Mouse (Mus musculus) lung, embryonic 15.5 days (tissue): Measurements from ENCODE around the gene Aifm1. TPM values are rescaled to one million over a fixed set of nuclear protein-coding genes. Genes with fewer than 3 reads are reported as not detected.

Source experiments
- ATAC-seq: fragments of 200-750 bp; cut with Nextera tagmentation; 2 replicates; pipeline ENCODE4 v1.8.0; 2017; ENCODE audit warnings: moderate number of reproducible peaks, borderline replicate concordance; ENCODE audit not compliant: low FRiP score, low TSS enrichment; ENCODE audit errors: extremely low read depth
- H3K27ac ChIP-seq: fragments of 300-500 bp; sonication (generic); 2 replicates; pipeline ENCODE4 v1.5.1; 2015; ENCODE audit warnings: moderate library complexity, mild to moderate bottlenecking, inconsistent platforms
- H3K27me3 ChIP-seq: fragments of 300-500 bp; sonication (generic); 2 replicates; pipeline ENCODE4 v1.6.1; 2015; ENCODE audit warnings: inconsistent platforms
- H3K36me3 ChIP-seq: fragments of 300-500 bp; sonication (generic); 2 replicates; pipeline ENCODE4 v1.6.1; 2015; ENCODE audit warnings: inconsistent platforms
- H3K4me1 ChIP-seq: fragments of 300-500 bp; sonication (generic); 2 replicates; pipeline ENCODE4 v1.6.1; 2015; ENCODE audit warnings: inconsistent platforms
- H3K4me2 ChIP-seq: fragments of 300-500 bp; sonication (generic); 2 replicates; pipeline ENCODE4 v1.6.1; 2015; ENCODE audit warnings: inconsistent platforms, mild to moderate bottlenecking, moderate library complexity
- H3K4me3 ChIP-seq: fragments of 300-500 bp; sonication (generic); 2 replicates; pipeline ENCODE4 v1.5.1; 2015; ENCODE audit warnings: mild to moderate bottlenecking, inconsistent platforms
- H3K9ac ChIP-seq: fragments of 300-500 bp; sonication (generic); 2 replicates; pipeline ENCODE4 v1.6.1; 2015; ENCODE audit warnings: inconsistent platforms
- H3K9me3 ChIP-seq: fragments of 300-500 bp; sonication (generic); 2 replicates; pipeline ENCODE4 v1.6.1; 2016; ENCODE audit warnings: inconsistent platforms
- WGBS: fragments of 180-500 bp; shearing (Covaris S2); methylation state at CpG from one replicate; pipeline ENCODE4 v1.1.7; 2015; 5-methylcytosine and 5-hydroxymethylcytosine counted together
- polyA plus RNA-seq: library from polyadenylated mRNA; unstranded; fragments of >200 nt; fragmentation: Nextera tagmentation; extraction: Ambion mirVana; gene quantifications from 2 replicates; pipeline ENCODE4 v1.2.1, GENCODE M21; 2015

Gene Aifm1
- polyA plus RNA-seq, 1 experiment from 2014 or later: 66.2 TPM

DNA sequence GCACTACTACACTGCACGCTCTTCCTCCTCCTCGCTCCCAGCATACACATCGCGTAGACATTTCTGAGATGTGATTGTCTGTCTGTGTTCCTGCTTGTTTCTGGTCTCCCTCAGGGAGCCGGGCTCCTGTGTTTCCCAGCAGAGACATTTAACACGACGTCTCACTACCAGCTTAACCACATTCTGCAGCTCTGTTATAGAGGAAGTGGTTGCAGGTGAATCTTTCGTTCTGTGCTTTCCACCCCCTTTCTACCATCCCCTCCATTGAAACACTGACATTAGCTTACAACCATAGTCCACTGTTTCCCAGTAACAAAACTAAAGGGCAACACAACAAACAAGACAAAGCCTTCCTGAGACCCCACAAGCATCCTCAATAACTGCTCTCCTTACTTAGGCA is 19.6 kb downstream of the Aifm1 start:
- no peak overlapping the region for H3K4me3 ChIP-seq
- no peak overlapping the region for H3K4me2 ChIP-seq
- 94% methylated on average over 8 of the region's 8 CpGs for WGBS
- H3K27ac ChIP-seq: no peak overlapping the region
- H3K36me3 ChIP-seq: 0 out of 2 replicates have a peak, but pooled peaks cover 3% of the 10 kb centered on the region
- no peaks in the 10 kb centered on the region for H3K27me3 ChIP-seq
- H3K9ac ChIP-seq: no peak overlapping the region
- H3K9me3 ChIP-seq: no peaks in the 10 kb centered on the region
- no peak for ATAC-seq
- H3K4me1 ChIP-seq: no peaks in the 10 kb centered on the region

DNA sequence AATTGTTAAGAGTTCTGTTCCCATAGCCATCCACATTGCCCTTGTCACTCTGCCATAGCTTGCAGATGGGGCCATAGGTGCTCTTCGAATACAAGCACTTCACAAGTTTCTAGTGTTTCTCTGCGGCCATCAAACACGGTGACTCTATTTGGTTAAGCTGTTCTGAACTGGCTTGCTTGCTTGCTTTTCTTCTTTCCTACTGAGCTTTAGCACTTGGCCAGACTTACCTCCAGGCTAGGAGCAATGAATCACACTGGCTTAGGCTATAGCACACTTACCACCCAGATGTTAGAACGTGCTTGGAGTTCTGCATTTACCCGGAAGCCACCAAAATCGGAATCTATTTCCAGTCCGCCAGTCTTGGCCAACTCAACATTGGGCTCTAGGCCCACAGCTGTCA is 31.7 kb downstream of the Aifm1 start:
- no peak for ATAC-seq
- Histone ChIP-seq H3K9ac (no peak overlapping the region), H3K27me3 (no peaks in the 10 kb centered on the region; the same call in 1 of the 2 replicates), H3K36me3 (peaks cover 5% of the 10 kb centered on the region; the same call in 1 of the 2 replicates), H3K4me2 (no peak overlapping the region), H3K27ac (no peak overlapping the region), H3K4me1 (no peaks in the 10 kb centered on the region), H3K9me3 (no peaks in the 10 kb centered on the region), H3K4me3 (no peak overlapping the region)
- 75% methylated on average over 7 of the region's 7 CpGs for WGBS

DNA sequence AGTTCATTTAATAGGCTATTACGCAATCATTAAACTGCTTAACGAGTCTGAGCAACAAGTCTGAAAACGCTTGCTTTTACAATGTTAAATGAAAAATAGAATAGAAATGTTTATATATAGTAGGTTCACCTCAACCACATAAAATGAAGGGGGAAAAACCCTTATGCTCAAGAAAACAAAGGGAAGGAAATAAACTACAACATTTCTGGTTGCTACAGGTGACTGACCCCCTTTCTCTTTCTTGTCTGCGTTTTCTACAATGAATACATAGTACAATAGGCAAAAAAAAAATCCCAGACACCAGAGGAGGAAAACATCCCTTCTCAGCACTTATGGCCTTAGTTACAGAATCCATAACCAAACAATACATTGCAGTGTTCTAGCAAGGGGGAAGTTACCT is 32.3 kb downstream of the Aifm1 start:
- no peak overlapping the region for H3K9ac ChIP-seq
- ATAC-seq: no peak
- H3K36me3 ChIP-seq: peaks cover 5% of the 10 kb centered on the region; the same call in 1 of the 2 replicates
- no peaks in the 10 kb centered on the region for H3K4me1 ChIP-seq
- no peaks in the 10 kb centered on the region for H3K9me3 ChIP-seq
- H3K4me2 ChIP-seq: no peak overlapping the region
- H3K4me3 ChIP-seq: no peak overlapping the region
- no peak overlapping the region for H3K27ac ChIP-seq
- no peaks in the 10 kb centered on the region; the same call in 1 of the 2 replicates for H3K27me3 ChIP-seq
- 62% methylated on average over 4 of the region's 4 CpGs for WGBS

DNA sequence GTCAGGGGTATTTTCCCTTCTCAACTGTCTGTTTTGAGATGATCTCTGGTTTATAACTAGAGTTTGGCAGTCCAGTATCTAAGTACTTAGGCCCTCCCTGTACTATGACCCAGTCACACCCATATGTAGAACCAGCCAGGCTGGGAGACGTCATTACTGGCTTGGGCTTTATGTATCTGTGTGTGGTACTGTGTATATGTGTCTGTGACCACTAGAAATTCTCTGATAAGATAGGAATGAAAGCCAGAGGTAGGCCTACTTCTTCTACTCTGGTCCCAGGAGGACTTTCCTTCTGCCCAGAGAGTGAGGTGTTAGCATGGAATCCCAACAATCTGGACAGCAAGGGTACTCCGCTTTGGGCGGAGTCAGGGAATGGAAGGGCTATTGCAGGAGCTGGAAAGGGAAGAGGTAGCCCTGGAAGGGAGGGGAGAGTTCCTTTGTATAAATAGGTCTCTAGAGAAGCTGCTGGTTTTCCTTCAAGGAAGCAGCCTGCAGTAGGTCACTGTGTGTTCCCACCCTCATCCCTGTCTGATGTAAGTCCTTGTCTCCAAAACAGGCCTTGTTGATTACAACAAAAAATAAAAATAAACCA is 45.9 kb downstream of the Aifm1 start:
- H3K4me3 ChIP-seq: no peak overlapping the region
- H3K4me1 ChIP-seq: 0 out of 2 replicates have a peak, but pooled peaks cover 1% of the 10 kb centered on the region
- H3K27ac ChIP-seq: no peak overlapping the region
- H3K27me3 ChIP-seq: no peaks in the 10 kb centered on the region
- H3K36me3 ChIP-seq: no peaks in the 10 kb centered on the region
- ATAC-seq: no peak
- H3K9ac ChIP-seq: no peak overlapping the region
- no peak overlapping the region for H3K4me2 ChIP-seq
- no peaks in the 10 kb centered on the region for H3K9me3 ChIP-seq
- WGBS: 54% methylated on average over 3 of the region's 3 CpGs

DNA sequence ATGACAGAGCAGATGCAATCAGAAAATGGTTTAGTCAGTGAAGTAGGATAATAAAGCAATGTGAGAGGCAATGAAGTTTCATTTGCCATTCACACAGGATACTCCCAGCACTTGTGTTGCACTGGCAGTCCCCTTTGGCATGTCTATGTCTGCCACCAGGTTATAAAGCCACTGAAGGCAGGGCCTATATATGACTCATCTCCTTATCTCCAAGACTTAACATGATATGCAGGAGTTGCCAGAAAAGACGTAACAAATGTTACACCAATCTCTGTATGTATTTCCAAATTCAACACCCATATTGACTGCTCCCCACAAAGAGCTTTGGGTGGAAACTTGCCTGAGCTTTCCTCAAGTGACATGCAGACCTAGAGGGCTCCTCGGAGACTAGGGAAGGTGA is 47.2 kb downstream of the Aifm1 start:
- Histone ChIP-seq H3K4me3 (no peak overlapping the region), H3K9ac (no peak overlapping the region), H3K9me3 (no peaks in the 10 kb centered on the region), H3K27ac (no peak overlapping the region), H3K4me2 (no peak overlapping the region), H3K4me1 (0 out of 2 replicates have a peak, but pooled peaks cover 3% of the 10 kb centered on the region), H3K27me3 (no peaks in the 10 kb centered on the region), H3K36me3 (no peaks in the 10 kb centered on the region)
- 71% methylated on average over 2 of the region's 2 CpGs for WGBS
- no peak for ATAC-seq

DNA sequence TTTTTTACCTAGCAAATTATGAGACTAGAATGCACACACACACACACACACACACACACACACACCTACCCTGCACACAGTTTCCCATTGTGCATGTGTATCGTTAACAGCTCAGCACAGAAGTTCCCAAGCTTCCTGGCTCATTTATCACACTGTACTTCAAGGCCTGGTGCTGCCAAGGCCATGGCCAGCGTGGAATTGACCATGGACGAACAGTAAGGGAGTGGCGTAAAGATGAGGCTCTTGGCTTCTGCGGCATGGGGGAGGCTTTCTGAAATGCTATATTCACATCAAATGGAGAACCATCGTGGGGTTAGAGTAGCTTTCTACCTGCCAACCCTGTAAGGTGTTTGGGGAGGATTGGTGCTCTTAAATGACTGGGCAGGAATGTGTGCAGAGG is 48.9 kb downstream of the Aifm1 start:
- ATAC-seq: no peak
- 82% methylated on average over 6 of the region's 6 CpGs for WGBS
- no peak overlapping the region for H3K9ac ChIP-seq
- no peaks in the 10 kb centered on the region for H3K27me3 ChIP-seq
- H3K27ac ChIP-seq: no peak overlapping the region
- no peak overlapping the region for H3K4me3 ChIP-seq
- 0 out of 2 replicates have a peak, but pooled peaks cover 3% of the 10 kb centered on the region for H3K4me1 ChIP-seq
- no peaks in the 10 kb centered on the region for H3K9me3 ChIP-seq
- H3K4me2 ChIP-seq: no peak overlapping the region
- H3K36me3 ChIP-seq: no peaks in the 10 kb centered on the region

DNA sequence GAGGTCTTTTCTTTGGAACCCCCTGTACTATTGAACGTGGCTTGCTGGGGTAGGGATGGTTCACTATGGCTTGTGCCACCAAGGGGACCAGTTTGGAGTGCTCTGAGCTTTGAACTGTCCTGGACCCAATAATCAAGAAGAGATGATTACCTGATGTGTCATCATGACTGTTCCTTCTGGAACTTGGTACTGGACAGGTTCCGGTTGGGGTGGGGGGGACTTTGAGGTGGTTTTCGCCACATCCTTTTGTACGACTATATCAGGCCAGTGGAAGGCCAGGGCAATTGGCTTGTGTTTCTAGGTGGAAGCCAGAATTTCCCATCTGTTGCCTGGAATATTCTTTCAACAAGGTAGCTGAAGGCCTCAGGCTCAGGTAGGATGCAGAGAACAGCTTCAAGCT is 49.7 kb downstream of the Aifm1 start:
- 85% methylated on average over 4 of the region's 4 CpGs for WGBS
- Histone ChIP-seq H3K4me1 (0 out of 2 replicates have a peak, but pooled peaks cover 3% of the 10 kb centered on the region), H3K27ac (no peak overlapping the region), H3K4me2 (no peak overlapping the region), H3K36me3 (no peaks in the 10 kb centered on the region), H3K27me3 (no peaks in the 10 kb centered on the region), H3K9ac (no peak overlapping the region), H3K4me3 (no peak overlapping the region), H3K9me3 (no peaks in the 10 kb centered on the region)
- no peak for ATAC-seq

DNA sequence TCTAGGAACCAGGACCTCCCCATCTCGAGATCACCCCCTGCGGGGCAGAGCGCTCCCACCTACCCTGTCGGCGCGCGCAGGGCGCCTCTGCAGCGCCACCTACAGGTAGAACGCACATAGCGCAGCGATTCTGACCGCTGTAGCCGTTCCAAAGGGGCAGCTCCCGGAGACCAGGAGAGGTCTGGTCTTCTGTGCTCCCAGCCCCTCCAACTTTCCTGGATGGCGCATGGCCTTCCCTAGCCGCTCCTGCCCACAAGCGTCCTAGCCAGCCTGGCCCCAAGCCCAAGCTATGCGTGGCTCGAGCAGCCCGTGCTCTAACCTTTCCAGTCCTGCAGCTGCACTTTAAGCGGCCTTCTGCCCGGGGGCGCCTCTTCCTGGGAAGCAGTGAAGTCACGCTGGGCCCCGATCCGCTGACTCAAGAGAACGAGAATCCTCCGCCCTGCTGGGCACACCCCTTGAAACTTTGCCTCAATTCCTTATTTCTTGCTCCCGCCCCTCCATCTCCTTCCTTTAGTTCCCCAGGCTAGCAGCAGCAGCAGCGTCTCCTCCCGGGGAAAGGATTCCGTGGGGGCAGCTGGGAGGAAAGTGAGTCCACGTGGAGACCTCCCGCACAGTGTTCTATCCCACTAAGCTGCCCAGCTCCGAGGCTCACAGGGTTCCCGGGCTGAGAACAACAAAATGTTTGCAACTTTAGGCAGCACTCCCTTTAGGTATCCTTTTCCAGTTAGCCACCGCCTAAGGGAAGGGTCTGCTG is 50.4 kb downstream of the Aifm1 start, which contains the start of gene Elf4:
Gene Elf4 (minus strand): TSS at position 379 of the 754 bp plus-strand sequence.
- no peaks in the 10 kb centered on the region for H3K27me3 ChIP-seq
- H3K9ac ChIP-seq: peak within 1 kb of the TSS; percentile 46; the same call in 1 of the 2 replicates
- H3K4me3 ChIP-seq: peak within 1 kb of the TSS; percentile 38
- ATAC-seq: peak; percentile 80
- H3K36me3 ChIP-seq: no peaks in the 10 kb centered on the region
- no peaks in the 10 kb centered on the region for H3K9me3 ChIP-seq
- peak within 1 kb of the TSS; percentile 68 for H3K4me2 ChIP-seq
- H3K4me1 ChIP-seq: 0 out of 2 replicates have a peak, but pooled peaks cover 3% of the 10 kb centered on the region
- 14% methylated on average over 38 of the region's 38 CpGs for WGBS
- no peak within 1 kb of the TSS; the same call in 1 of the 2 replicates for H3K27ac ChIP-seq

DNA sequence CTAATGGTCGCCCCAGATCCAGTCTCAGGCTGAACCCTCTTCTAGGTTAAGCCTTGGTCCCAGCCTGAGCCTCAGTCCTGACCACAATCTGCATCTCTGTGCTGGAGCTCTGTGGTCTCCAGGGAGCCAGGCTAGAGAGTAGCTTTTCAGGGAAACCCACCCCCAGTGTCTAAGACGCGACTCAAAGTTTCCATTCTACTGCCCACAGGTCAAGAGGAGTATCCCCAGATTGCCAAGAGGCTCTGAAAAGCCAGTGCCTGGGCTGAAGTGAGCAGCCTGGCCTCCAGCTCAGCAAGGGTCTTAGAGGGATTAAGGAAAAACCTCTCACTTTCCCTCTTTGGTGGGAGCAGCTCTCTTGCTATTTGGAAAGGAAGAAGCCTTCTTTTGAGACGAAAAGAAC is 51.1 kb downstream of the Aifm1 start:
- H3K36me3 ChIP-seq: no peaks in the 10 kb centered on the region
- no peak for ATAC-seq
- H3K4me1 ChIP-seq: 0 out of 2 replicates have a peak, but pooled peaks cover 3% of the 10 kb centered on the region
- no peaks in the 10 kb centered on the region for H3K27me3 ChIP-seq
- no peak overlapping the region for H3K27ac ChIP-seq
- no peaks in the 10 kb centered on the region for H3K9me3 ChIP-seq
- H3K4me3 ChIP-seq: peak overlapping the region; percentile 38
- 23% methylated on average over 4 of the region's 4 CpGs for WGBS
- H3K9ac ChIP-seq: no peak overlapping the region
- H3K4me2 ChIP-seq: peak overlapping the region; percentile 68

DNA sequence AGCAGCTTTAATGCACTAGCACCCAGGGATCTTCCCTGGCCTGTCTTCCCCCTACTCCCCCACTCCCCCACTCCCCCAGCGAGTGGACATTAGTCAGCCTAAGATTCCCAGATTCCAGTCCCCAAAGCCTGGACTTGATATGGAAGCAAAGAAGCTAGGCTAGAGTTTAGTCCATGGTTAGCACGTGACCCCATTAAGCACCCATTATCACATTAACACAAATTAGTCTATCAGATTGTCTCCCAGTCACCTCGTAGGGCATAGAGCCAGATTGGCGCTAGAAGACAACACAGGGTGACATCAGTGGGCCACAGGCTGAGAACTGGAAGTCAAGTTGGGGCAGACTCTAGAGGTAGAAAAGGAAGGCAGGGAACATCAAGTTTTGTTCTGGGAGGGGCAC is 52.4 kb downstream of the Aifm1 start:
- Histone ChIP-seq H3K36me3 (no peaks in the 10 kb centered on the region), H3K4me3 (no peak overlapping the region), H3K9me3 (no peaks in the 10 kb centered on the region), H3K27ac (no peak overlapping the region), H3K27me3 (no peaks in the 10 kb centered on the region), H3K9ac (no peak overlapping the region), H3K4me2 (no peak overlapping the region), H3K4me1 (0 out of 2 replicates have a peak, but pooled peaks cover 3% of the 10 kb centered on the region)
- ATAC-seq: no peak
- WGBS: 58% methylated on average over 4 of the region's 4 CpGs

DNA sequence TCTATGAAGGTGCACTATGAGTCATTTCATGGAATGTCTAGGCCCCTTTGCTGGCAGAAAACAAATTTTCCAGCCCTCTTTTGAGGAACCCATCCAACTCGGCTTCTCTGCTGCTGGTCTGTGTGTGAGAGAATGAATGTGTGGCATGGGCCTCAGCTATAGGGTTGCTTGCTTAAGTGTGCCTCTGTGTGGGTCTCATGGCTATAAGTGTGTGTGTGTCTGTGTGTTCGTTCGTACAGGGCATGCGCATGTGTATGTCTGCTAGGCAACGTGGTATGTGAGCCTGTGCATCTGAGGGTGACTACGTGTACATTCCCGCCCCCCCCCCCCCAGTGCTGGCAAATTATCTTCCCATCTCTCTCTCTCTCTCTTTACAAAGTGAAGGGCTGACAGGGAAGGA is 52.9 kb downstream of the Aifm1 start:
- H3K9ac ChIP-seq: no peak overlapping the region
- no peak overlapping the region for H3K4me3 ChIP-seq
- no peaks in the 10 kb centered on the region for H3K36me3 ChIP-seq
- H3K9me3 ChIP-seq: no peaks in the 10 kb centered on the region
- no peaks in the 10 kb centered on the region for H3K27me3 ChIP-seq
- WGBS: 55% methylated on average over 7 of the region's 7 CpGs
- H3K4me2 ChIP-seq: no peak overlapping the region
- H3K27ac ChIP-seq: no peak overlapping the region
- H3K4me1 ChIP-seq: 0 out of 2 replicates have a peak, but pooled peaks cover 3% of the 10 kb centered on the region
- 0 out of 2 replicates have a peak, but pooled peaks have one; percentile 40 for ATAC-seq

DNA sequence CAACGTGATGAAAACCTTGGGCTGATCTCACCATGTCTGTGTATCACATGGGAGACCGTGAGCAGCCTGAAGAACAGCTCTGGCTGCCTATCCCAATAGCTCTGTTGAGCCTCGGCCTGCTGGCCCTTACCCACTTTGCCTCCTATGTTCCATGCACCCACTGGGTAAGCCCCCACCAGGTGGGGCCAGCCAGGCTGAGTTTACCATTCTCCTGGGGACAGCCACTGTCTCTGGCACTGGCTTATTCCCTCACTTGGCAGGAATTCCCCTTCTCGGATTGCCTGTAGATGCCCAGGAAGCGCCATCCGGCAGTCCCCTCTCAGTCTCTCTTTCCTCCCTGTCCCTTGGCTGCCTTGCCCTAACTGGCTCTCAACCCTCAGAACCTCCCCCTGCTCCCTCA is 56.4 kb downstream of the Aifm1 start:
- Histone ChIP-seq H3K4me3 (no peak overlapping the region), H3K36me3 (no peaks in the 10 kb centered on the region), H3K27ac (no peak overlapping the region), H3K9ac (no peak overlapping the region), H3K9me3 (no peaks in the 10 kb centered on the region), H3K4me2 (no peak overlapping the region), H3K27me3 (no peaks in the 10 kb centered on the region; the same call in 1 of the 2 replicates), H3K4me1 (peaks cover 6% of the 10 kb centered on the region; the same call in 1 of the 2 replicates)
- ATAC-seq: no peak
- WGBS: 63% methylated on average over 6 of the region's 6 CpGs
